In the genomic region with DNA sequence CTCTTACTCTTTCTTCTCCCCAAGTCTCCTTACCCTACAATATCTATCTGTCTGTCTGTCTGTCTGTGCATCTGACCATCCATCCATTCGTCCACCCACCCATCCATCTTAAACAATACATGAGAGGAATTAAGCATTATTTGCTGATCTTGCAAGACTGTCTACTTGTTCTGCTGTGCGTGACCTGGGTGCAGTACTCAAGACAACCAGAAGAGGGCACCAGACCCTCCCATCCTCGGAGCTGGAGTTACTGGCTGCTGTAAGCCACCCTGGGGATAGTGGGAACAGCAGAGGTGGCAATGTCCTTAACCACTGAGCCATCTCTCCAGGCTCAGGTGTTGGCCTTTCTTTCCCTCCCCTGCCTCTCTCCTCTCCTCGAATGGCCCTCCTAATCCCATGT, we compare ENCODE assay signal across 10 mouse cellular contexts.
DNase-seq lines count a peak whose midpoint lies in the region; ATAC-seq lines count a peak whose summit lies in the region.
"Had no signal": no experiment of that assay in that cellular context is flagged by ENCODE, and none has a peak within 500 bp of the region (broad histone marks: within the 10 kb centered on the region; RNA-seq: fewer than 3 reads in every experiment).

No protein-coding gene starts in this region.

- peak; percentile 56 to 63 for DNase-seq in cerebellum, postnatal 4 days (ENCODE audit: low spot score in 2 of 2)
- no peak for DNase-seq in cerebellum, adult 9-10 months
- peak; percentile 39 to 51 for DNase-seq in right cerebral cortex, postnatal 10 days (ENCODE audit: low spot score in 2 of 2)
- DNase-seq in right cerebral cortex, postnatal 36 days (ENCODE audit: low spot score in 2 of 2) = no peak
- DNase-seq in embryo, embryonic 10.5 days (ENCODE audit: low spot score) = peak; percentile 65
- peak; percentile 20 for DNase-seq in ovary, postnatal 14 days (ENCODE audit: low spot score)

- H3K9ac ChIP-seq in kidney, embryonic 15.5 days = no peak overlapping the region
- no peak overlapping the region for H3K9ac ChIP-seq in midbrain, embryonic 15.5 days
- H3K9ac ChIP-seq: hindbrain, embryonic 15.5 days; neural tube, embryonic 12.5 days had no signal

- H3K36me3 ChIP-seq in kidney, embryonic 15.5 days = no peaks in the 10 kb centered on the region
- no peaks in the 10 kb centered on the region for H3K36me3 ChIP-seq in midbrain, embryonic 15.5 days (replicated peaks)
- H3K36me3 ChIP-seq: hindbrain, embryonic 15.5 days; neural tube, embryonic 12.5 days had no signal

- H3K9me3 ChIP-seq in kidney, embryonic 15.5 days (replicated peaks) = no peaks in the 10 kb centered on the region
- no peaks in the 10 kb centered on the region for H3K9me3 ChIP-seq in midbrain, embryonic 15.5 days
- H3K9me3 ChIP-seq: hindbrain, embryonic 15.5 days; neural tube, embryonic 12.5 days had no signal

- ATAC-seq in kidney, embryonic 15.5 days (replicated peaks; ENCODE audit: low FRiP score) = no peak
- ATAC-seq in midbrain, embryonic 15.5 days (replicated peaks) = no peak

- 0 out of 2 replicates have a peak overlapping the region, but pooled peaks have one; percentile 19 for H3K27ac ChIP-seq in kidney, embryonic 15.5 days
- H3K27ac ChIP-seq in midbrain, embryonic 15.5 days = no peak overlapping the region
- H3K27ac ChIP-seq: hindbrain, embryonic 15.5 days; neural tube, embryonic 12.5 days had no signal

- H3K4me1 ChIP-seq in kidney, embryonic 15.5 days = peaks cover 52% of the 10 kb centered on the region
- H3K4me1 ChIP-seq in midbrain, embryonic 15.5 days = peaks cover 12% of the 10 kb centered on the region; the same call in 1 of the 2 replicates

- no peak overlapping the region for H3K4me3 ChIP-seq in kidney, embryonic 15.5 days (replicated peaks)
- no peak overlapping the region for H3K4me3 ChIP-seq in midbrain, embryonic 15.5 days
- H3K4me3 ChIP-seq: hindbrain, embryonic 15.5 days; neural tube, embryonic 12.5 days had no signal

- H3K4me2 ChIP-seq in kidney, embryonic 15.5 days = no peak overlapping the region
- no peak overlapping the region for H3K4me2 ChIP-seq in midbrain, embryonic 15.5 days
- H3K4me2 ChIP-seq: hindbrain, embryonic 15.5 days; neural tube, embryonic 12.5 days had no signal

- WGBS in kidney, embryonic 15.5 days = 62% methylated on average over 4 of the region's 4 CpGs
- 51% methylated on average over 4 of the region's 4 CpGs for WGBS in midbrain, embryonic 15.5 days

- H3K27me3 ChIP-seq in kidney, embryonic 15.5 days = peaks cover 93% of the 10 kb centered on the region
- H3K27me3 ChIP-seq in midbrain, embryonic 15.5 days (replicated peaks) = peaks cover 28% of the 10 kb centered on the region

Comparison
In these comparisons a context has a peak if more than half of its experiments do, and no peak if none do; other contexts are left out.
1. DNase-seq: peak in cerebellum, postnatal 4 days (2 of 2), right cerebral cortex, postnatal 10 days (2 of 2), embryo, embryonic 10.5 days (single experiment) and ovary, postnatal 14 days (single experiment); none in cerebellum, adult 9-10 months (single experiment) and right cerebral cortex, postnatal 36 days (0 of 2).